Mouse (Mus musculus): ENCODE results near the gene Hint1.
"Not testable (repeated sequence)": the region's sequence is repeated elsewhere in the genome, so short reads cannot be mapped to it uniquely, and the experiment has no call there.

Gene Hint1

GRCm38 (mm10) chr11:54866119-54867048, at the start of gene Hint1:
Gene Hint1, plus strand, starts transcription at chr11:54866383.
- peak; percentile 83 for DNase-seq (ENCODE audit: low read depth, low spot score)

GRCm38 (mm10) chr11:54817449-54817848, 48.7 kb upstream of the Hint1 start:
- DNase-seq (ENCODE audit: low read depth, low spot score): no peak

DNA sequence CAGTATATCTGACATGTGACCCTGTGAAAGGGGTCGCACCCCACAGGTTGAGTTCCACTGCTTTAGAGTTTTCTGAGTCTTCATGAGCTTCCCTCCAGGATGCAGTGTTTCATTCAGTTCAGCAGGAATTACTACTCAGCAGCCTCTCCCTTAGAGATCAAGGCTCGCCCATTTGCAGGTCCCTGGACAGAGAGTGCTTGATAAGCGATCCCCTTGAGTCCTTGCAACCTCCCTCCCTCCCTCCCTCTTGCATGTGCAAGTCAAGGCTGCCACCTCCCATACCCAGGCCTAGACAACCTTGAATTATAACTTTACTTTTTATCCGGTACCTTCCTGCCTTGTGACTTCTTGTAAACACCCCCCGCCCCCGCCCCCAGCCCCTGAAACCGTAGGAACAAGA, 46.7 kb upstream of the Hint1 start:
- DNase-seq (ENCODE audit: low read depth, low spot score): no peak

GRCm38 (mm10) chr11:54823467-54823866, 42.7 kb upstream of the Hint1 start:
- peak; percentile 85 for DNase-seq (ENCODE audit: low read depth, low spot score)

- DNase-seq (ENCODE audit: low read depth, low spot score): no peak
These were observed 40.4 kb upstream of the Hint1 start for GRCm38 (mm10) chr11:54825774-54826173.

- DNase-seq (ENCODE audit: low read depth, low spot score): no peak
These were observed 39.4 kb upstream of the Hint1 start for GRCm38 (mm10) chr11:54826819-54827218.

- peak; percentile 96 for DNase-seq (ENCODE audit: low read depth, low spot score)
These were observed 32.4 kb upstream of the Hint1 start for GRCm38 (mm10) chr11:54833833-54834232.

GRCm38 (mm10) chr11:54834596-54834995, 31.6 kb upstream of the Hint1 start:
- no peak for DNase-seq (ENCODE audit: low read depth, low spot score)

DNA sequence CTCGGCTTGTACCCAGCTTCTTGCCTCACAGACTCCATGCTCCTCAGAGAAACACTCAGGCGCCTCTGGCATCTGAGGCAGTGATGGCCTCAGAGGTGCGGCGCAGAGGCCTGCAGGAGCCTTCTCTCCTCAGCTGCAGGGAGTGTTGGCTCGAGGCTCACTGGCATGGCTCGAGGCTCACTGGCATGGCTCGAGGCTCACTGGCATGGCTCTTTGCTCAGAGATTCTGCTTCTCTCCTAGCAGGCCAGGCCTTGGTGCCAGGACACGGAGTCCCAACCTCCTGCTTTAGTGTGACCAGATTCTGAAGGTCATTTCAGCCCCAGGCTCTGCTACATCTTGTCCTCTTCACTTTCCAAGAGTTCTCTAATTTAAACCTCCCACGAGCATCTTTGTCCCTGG, 30.1 kb upstream of the Hint1 start:
- no peak for DNase-seq (ENCODE audit: low read depth, low spot score)

DNA sequence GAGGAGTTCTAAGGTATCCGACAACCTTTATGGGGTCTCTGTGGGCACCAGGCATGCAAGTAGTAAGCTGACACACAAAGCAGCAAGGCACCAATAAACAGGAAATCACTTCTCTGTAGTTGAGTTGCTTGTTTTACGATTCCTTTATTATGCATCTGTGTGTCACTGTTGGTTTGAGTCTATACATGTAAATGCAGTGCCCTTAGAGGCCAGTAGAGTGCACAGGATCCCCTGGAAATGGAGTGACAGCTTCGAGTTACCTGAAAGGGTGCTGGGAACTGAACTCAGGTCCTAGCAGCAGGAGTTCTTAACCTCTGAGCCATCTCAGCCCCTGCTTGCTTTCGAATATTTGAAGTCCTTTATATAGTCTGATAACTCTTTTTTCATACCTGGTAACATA, 26.5 kb upstream of the Hint1 start:
- DNase-seq (ENCODE audit: low read depth, low spot score): no peak

- no peak for DNase-seq (ENCODE audit: low read depth, low spot score)
These were observed 25.3 kb upstream of the Hint1 start for GRCm38 (mm10) chr11:54840891-54841290.

- DNase-seq (ENCODE audit: low read depth, low spot score): no peak
These were observed 21.8 kb upstream of the Hint1 start for GRCm38 (mm10) chr11:54844424-54844823.

- no peak for DNase-seq (ENCODE audit: low read depth, low spot score)
These were observed 21.2 kb upstream of the Hint1 start for GRCm38 (mm10) chr11:54844959-54845358.

DNA sequence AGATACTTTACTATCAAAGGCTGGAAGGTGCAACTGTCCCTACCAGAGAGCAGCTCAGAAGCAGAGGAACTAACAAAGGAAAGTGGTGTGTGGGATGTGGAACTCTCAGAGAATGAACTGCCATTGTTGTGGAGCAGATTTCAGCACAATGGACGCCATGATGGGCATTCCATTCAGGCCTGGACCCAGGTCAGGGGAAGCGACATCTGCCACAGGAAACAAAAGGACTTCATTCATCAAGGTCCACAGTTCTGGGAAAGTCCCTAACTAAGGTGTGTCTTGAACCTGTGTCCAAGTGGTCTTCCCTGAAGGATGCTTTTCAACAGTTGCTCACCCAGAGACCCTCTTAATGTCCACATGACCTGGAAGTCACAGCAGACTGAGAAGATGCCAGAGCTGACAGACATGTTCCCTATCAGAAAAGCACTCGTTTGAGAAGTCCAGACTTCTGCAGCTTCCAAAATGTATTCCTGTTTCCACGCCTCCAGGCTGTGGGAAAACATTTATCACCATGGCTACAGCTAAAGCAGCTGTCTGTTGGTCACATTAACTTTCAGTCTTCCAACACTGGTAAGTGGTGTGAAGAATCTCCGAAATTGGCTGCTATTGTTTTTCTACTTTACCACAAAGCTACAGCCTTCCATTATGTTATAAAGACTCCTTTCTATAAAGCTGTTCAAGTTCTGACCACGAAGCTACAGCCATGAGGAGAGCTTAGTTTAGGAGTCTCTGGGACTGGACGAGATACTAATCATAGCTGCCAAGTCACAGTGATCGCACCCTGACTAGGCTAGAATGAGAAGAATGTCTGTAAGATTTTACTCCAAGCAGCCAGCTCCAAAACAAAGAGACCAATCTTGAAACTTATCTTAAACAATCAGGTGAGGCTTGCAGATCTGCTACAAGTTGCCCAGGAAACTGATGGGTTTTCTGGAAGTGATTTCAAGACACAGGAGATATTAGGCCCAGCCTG, 20.4 kb upstream of the Hint1 start:
- DNase-seq (ENCODE audit: low read depth, low spot score): peak; percentile 79

DNA sequence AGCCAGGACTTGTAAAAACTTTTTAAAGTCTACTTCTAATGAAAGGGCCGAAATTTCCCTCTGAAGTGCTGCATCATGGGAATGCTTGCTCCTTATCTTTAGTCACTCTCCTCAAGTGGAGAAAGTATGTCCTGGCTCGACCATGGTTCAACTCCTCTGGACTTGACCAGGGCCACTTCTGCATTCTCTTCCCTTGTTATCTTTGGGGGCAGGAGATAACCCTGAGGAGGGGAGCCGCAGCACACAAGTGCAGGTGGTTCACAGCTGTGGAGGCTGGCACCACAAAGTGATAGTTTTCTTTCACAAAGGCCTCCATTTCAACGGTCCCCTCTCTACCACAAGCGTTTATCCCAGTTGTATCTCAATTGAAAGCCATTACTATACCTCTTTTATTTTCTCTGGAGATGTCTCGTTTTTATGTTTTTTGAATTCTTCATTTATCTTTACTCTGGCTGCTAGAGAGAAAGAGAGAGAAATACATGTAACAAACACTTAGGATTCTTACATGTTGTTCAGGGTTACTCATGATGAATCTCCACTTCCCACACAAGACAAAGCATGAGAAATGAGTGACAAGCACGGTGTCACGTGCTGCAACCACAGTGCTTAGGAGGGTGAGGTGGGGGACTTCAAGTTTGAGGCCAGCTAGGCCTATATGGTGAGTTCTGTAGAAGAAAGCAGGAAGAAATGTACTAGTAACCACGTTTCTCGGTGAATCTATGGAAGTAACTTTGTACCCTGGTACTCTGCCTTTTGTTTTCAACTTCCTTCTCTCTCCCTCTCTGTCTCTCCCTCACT, 16.0 kb upstream of the Hint1 start:
- DNase-seq (ENCODE audit: low read depth, low spot score): no peak

DNA sequence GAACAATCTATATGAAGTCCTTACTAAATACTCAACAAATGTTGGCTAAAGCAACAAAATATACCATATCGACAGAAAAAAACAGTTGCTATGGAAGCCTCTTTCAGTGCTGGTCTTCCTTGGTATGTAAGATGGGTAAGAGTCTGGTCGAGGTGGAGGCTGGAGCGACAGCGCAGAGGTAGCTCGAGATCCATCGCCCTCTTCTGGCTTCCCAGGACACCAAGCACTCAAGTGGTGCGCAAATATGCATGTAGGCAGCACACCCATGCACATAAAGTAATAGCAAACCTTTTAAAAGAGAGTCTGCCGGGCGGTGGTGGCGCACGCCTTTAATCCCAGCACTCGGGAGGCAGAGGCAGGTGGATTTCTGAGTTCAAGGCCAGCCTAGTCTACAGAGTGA, 14.5 kb upstream of the Hint1 start:
- no peak for DNase-seq (ENCODE audit: low read depth, low spot score)

DNA sequence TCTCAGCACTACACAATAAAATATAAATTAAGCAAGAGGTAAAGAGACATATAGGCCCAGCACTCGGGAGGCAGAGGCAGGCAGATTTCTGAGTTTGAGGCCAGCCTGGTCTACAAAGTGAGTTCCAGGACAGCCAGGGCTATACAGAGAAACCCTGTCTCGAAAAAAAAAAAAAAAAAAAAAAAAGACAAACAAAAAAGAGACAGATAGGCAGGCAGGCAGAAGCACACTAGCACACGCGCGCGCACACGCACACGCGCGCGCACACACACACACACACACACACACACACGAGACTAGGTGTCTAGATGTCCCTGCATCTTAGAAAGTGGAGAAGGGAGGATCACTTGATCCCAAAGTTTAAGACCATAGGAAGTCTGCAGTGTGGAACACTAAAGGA, 7.3 kb upstream of the Hint1 start:
- DNase-seq (ENCODE audit: low read depth, low spot score): not testable (repeated sequence)

DNA sequence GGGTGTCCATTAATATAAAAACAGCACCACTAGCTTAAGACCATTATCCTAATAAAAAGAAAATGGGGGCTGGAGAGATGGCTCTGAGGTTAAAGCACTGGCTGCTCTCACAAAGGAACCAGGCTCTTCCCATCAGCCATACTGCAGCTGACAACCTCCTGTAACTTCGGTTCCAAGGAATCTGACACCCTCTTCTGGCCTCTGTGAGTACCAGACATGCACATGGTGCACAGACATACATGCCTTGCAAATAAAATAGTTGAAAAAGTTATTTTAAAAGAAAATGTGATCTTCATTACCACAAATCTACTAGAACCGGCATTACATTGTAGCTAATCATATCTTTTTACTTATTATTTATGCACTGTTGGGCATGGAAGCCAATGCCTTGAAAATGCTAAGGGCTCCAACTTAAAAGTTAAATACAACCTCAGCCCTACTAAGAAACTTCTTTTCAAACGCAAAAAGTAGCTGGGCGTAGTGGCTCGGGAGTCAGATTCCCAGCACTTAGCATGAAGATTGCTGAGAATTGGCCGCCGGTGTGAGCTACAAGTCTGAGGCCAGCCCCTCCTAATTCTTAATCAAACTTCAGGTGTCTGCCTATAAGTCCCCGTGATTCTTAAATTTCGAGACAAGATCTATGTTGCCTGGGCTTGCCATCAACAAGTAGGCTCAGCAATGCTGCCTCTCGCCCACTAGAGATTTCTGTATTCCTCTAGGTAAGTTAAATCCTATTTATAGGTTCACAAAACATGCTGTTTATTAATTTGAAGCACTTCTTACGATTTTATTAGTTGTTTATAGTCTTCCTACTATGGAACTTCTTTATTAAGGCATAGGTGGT, 6.6 kb upstream of the Hint1 start:
- DNase-seq (ENCODE audit: low read depth, low spot score): no peak

- DNase-seq (ENCODE audit: low read depth, low spot score): peak; percentile 99
These were observed 5.7 kb upstream of the Hint1 start, which contains the start of gene Lyrm7 for GRCm38 (mm10) chr11:54860256-54861038. Gene Lyrm7, minus strand, starts transcription at chr11:54860916.
